Mouse (Mus musculus): ENCODE measurements around the gene Adprh.

The Adprh gene

GRCm38 (mm10) chr16:38440403-38440802 is 12.1 kb downstream of the Adprh start:
- DNase-seq, result no peak

- no peak for DNase-seq
These were observed 13.3 kb downstream of the Adprh start for GRCm38 (mm10) chr16:38439190-38439589.

- DNase-seq, result no peak
These were observed 18.2 kb downstream of the Adprh start for GRCm38 (mm10) chr16:38434295-38434795.

DNA sequence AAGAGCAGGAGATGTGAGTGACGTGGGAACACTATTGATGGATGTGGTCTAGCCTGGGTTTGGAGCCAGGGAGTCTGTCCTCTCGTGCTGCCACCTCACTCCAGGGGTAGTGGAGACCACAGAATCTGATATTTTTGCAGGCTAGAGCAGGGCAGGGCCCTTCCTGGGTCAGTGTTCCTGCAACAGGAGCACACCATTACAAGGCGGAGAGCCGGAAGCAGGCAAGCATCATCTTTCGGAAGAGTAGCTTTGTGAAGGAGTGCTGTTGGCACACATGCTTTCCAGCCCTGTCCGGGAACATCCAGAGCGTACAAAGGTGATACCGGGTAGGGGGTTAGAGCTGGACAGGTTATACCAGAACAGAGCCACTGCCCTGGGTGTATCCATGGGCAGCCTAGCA is 19.0 kb downstream of the Adprh start:
- no peak for DNase-seq

- no peak for DNase-seq
These were observed 19.7 kb downstream of the Adprh start, which contains the start of gene Pla1a for GRCm38 (mm10) chr16:38432498-38433425. Pla1a (minus strand) TSS chr16:38433145.

DNA sequence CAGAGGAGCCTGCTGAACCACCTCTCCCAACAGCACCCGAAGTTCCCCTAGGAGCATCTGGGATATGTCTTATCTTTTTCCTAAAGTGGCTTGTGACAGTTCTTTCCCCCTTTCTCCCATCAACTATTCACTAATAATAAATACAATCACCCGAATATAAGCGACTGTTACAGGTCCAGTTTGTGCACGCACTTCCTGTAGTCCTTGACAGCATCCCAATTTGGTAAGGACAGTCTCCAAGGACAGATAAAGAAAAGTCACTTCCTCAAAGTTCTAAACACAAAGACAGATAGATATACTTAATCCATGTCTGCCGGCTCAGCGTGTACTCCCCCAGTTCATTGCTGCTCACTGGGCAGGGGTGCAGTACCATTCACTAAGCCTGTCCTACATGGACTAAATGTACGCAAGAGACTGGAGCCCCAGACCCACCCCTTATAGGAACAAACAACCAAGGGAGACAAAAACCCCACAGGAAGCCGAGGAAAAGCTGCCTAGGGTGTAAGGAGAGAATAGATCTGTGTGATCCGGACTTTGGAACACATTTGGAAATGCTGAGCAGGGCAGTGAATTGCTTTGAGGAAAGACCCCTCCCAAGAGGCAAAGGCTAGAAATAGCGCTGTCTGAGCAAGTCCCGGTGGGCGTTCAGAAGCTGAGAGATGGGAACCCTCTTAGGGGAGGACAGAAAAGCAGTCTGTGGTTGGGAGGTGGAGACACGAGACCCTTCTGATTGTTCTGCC is 20.9 kb downstream of the Adprh start:
- DNase-seq, result no peak

GRCm38 (mm10) chr16:38425799-38426198 is 26.7 kb downstream of the Adprh start:
- no peak for DNase-seq

DNA sequence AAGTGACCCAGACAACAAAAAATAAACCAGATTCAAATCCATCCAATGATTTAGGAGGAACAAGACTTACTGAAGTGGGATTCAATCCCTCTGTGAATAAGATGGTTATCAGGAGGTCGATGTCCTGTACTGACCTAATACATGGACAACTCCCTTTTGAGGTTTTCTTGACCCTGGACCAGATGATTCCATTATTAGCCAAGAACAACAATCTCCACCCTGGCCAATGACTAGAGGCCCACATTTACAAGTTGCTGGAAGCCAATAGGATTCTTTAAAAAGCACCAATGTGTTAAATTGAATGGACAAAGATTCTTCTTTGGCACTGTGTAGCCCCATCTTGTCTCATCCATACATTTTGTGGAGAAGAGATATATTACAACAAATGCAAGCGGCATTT is 27.1 kb downstream of the Adprh start:
- DNase-seq, result no peak

- no peak for DNase-seq
These were observed 37.5 kb downstream of the Adprh start for GRCm38 (mm10) chr16:38414953-38415352.

GRCm38 (mm10) chr16:38408416-38408815 is 44.1 kb downstream of the Adprh start:
- no peak for DNase-seq

GRCm38 (mm10) chr16:38407584-38407983 is 44.9 kb downstream of the Adprh start:
- DNase-seq, result no peak

GRCm38 (mm10) chr16:38406708-38407107 is 45.8 kb downstream of the Adprh start:
- no peak for DNase-seq

DNA sequence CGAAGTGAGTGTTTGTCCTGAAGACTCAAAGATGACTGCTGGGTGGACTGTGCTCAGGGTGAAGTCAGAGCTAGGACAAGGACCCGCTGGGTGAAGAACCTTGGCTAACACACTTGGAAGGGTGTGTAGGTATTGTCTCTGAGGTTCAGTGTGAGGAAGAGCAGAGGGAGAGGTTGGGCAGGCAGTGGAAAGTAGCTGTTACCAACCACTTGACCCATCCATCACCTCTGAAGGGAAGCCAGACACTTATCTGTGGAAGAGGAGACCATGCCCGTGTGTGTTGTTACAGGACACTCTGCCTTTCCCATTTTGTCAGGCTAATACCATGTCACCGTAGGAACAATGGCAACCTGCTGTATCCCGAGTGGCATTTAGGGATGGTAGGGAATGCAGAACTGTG is 46.2 kb downstream of the Adprh start:
- DNase-seq, result no peak

GRCm38 (mm10) chr16:38403639-38404038 is 48.9 kb downstream of the Adprh start:
- DNase-seq, result peak; percentile 55

- no peak for DNase-seq
These were observed 51.0 kb downstream of the Adprh start for GRCm38 (mm10) chr16:38401468-38401867.

DNA sequence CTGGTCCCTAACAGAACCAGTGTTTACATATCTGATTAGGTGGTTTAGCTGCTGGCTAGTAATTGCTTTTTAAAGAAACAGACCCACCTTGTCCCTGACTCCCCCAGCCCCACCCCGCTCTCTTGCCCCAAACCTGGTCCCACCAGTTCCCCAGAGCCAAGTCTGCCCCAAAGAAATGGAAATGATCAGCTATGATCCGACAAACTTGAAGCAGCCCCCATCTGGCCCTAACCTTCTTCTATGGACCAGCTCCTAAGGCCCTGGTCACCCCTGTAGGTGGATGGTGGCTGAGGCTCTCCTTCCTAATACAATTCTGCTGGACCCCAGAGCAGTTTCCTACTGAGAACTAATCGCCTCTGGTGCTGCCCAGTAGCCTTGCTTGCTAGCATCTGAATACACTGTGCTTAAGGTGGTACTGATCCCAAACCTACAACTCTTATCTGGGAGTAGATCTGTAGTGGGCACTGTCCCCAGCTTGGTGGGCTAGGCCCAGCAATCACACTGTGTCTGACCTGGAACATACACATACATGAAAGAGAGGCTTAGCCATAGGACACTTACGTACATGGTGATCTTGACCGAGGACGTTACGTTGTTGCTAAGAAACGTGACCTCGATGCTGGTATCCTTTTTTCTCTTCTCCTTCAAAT is 52.1 kb downstream of the Adprh start:
- DNase-seq, result no peak

GRCm38 (mm10) chr16:38399531-38400231 is 52.8 kb downstream of the Adprh start:
- peak; percentile 70 for DNase-seq

DNA sequence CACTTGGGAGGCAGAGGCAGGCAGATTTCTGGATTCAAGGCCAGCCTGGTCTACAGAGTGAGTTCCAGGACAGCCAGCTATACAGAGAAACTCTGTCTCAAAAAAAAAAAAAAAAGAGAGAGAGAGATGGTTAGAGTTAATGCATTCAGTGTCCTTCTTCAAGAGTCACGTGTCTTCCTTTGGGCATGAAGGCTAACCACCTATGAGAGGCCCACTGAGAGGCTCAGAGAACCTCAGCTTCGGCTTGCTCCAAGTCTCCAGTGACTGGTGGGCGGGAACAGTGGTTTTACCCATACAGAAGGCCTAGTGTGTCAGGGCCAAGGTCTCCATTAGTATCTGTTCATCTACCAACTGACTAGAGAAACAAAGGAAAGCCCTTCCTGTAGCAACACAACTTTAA is 53.4 kb downstream of the Adprh start:
- no peak for DNase-seq

DNA sequence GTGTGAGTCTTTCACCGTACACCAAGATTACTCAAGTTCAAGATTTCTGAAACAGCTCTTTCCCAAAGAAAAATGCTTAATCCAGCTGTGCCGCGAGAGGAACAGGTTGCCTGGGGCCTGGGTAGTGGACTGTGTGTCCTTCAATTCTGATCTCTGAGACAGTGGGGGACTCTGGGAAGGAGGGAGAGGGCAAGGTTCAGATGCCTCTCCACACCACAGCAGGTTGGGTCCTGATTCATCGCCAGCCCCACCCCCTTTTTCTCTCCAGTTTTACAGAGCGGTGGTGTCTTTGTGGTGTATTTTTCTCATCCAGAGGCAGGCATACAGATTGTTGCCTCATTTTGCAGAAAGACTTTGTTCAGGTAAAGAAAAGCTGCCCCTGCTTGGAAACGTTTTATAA is 54.2 kb downstream of the Adprh start:
- DNase-seq, result no peak

- no peak for DNase-seq
These were observed 56.3 kb downstream of the Adprh start for GRCm38 (mm10) chr16:38396155-38396554.

DNA sequence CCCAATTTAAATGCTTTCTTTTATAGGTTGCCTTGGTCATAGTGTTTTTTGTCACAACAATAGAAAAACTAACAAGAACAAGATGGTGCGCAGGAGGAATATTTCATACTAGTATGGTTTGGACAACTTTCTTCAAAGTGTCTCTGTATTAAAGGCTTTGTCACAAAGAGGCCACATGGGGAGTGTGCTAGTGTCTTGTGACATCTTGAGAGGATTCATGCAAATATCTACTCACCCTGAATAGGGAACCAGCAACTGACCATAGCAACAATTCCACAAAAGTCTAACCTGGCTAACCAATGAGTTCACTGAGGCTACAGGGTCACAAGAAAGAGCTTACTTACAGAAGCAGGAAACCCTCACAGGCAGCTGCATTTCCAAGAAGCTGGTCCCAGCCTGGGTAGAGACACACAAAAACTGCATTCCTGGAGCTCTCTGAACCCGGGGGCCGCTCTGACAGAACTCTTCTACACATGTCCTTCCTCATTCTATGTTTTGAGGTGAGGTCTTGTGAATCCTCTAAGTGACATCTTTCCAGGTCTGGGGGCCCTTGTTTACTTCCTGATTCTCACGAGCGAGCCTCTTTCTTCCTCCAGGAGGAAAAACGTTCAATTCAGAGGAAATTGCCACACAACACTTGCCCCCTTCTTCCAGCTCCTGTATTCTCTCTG is 57.3 kb downstream of the Adprh start:
- DNase-seq, result no peak

DNA sequence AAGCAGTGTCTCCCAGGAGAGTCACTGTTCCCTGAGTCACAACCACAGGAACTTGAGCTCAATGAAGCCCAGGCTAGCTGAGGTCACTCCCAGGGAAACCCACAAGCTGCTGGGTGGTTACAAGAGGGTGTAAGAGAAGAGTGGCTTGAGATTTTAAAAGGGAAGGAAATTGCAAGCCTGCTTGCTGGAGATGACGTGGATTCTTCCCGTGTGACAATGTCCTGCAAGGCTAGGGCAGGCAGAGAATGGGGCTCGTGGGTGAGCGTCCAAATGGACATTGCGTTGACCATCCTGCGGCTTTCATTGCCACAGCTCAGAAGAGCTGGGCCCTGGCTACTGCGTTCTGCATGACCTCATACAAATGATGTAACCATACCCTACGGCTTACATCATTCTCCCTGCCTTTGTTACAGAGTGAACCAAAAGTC is 58.3 kb downstream of the Adprh start:
- no peak for DNase-seq

Measured in thymus, postnatal 14 days (tissue).